Mouse (Mus musculus) embryonic facial prominence, embryonic 13.5 days (tissue): ENCODE results near the gene Dennd4c. TPM values are rescaled to one million over a fixed set of nuclear protein-coding genes. Genes with fewer than 3 reads are reported as not detected.

ENCODE experiments used
- ATAC-seq: fragments of 200-750 bp; cut with Nextera tagmentation; 2 replicates; pipeline ENCODE4 v1.8.0; 2017; ENCODE audit warnings: low read depth; ENCODE audit not compliant: insufficient number of reproducible peaks, insufficient read depth, low FRiP score, low TSS enrichment
- H3K27ac ChIP-seq: fragments of 300-500 bp; sonication (generic); 2 replicates; pipeline ENCODE4 v1.5.1; 2015; ENCODE audit warnings: moderate library complexity, mild to moderate bottlenecking, inconsistent platforms
- H3K27me3 ChIP-seq: fragments of 300-500 bp; sonication (generic); 2 replicates; pipeline ENCODE4 v1.6.1; 2015; ENCODE audit warnings: mild to moderate bottlenecking, inconsistent platforms
- H3K36me3 ChIP-seq: fragments of 300-500 bp; sonication (generic); 2 replicates; pipeline ENCODE4 v1.6.1; 2015; ENCODE audit warnings: mild to moderate bottlenecking, inconsistent platforms
- H3K4me1 ChIP-seq: fragments of 300-500 bp; sonication (generic); 2 replicates; pipeline ENCODE4 v1.6.1; 2015; ENCODE audit warnings: inconsistent platforms
- H3K4me2 ChIP-seq: fragments of 300-500 bp; sonication (generic); 2 replicates; pipeline ENCODE4 v1.6.1; 2015; ENCODE audit warnings: moderate library complexity, mild to moderate bottlenecking, inconsistent platforms
- H3K4me3 ChIP-seq: fragments of 300-500 bp; sonication (generic); 2 replicates; pipeline ENCODE4 v1.5.1; 2015; ENCODE audit warnings: mild to moderate bottlenecking, inconsistent platforms
- H3K9ac ChIP-seq: fragments of 300-500 bp; sonication (generic); 2 replicates; pipeline ENCODE4 v1.6.1; 2015; ENCODE audit warnings: mild to moderate bottlenecking, inconsistent platforms
- H3K9me3 ChIP-seq: fragments of 300-500 bp; sonication (generic); 2 replicates; pipeline ENCODE4 v1.6.1; 2016; ENCODE audit warnings: inconsistent platforms
- WGBS: fragments of 180-500 bp; shearing (Covaris S2); methylation state at CpG from one replicate; pipeline ENCODE4 v1.1.7; 2015; ENCODE audit warnings: mixed read lengths; 5-methylcytosine and 5-hydroxymethylcytosine counted together
- polyA plus RNA-seq: library from polyadenylated mRNA; unstranded; fragments of >200 nt; fragmentation: Nextera tagmentation; extraction: Ambion mirVana; gene quantifications from 2 replicates; pipeline ENCODE4 v1.2.1, GENCODE M21; 2015

The Dennd4c gene
- 7.2 and 8.3 TPM in 2 replicates for polyA plus RNA-seq

DNA sequence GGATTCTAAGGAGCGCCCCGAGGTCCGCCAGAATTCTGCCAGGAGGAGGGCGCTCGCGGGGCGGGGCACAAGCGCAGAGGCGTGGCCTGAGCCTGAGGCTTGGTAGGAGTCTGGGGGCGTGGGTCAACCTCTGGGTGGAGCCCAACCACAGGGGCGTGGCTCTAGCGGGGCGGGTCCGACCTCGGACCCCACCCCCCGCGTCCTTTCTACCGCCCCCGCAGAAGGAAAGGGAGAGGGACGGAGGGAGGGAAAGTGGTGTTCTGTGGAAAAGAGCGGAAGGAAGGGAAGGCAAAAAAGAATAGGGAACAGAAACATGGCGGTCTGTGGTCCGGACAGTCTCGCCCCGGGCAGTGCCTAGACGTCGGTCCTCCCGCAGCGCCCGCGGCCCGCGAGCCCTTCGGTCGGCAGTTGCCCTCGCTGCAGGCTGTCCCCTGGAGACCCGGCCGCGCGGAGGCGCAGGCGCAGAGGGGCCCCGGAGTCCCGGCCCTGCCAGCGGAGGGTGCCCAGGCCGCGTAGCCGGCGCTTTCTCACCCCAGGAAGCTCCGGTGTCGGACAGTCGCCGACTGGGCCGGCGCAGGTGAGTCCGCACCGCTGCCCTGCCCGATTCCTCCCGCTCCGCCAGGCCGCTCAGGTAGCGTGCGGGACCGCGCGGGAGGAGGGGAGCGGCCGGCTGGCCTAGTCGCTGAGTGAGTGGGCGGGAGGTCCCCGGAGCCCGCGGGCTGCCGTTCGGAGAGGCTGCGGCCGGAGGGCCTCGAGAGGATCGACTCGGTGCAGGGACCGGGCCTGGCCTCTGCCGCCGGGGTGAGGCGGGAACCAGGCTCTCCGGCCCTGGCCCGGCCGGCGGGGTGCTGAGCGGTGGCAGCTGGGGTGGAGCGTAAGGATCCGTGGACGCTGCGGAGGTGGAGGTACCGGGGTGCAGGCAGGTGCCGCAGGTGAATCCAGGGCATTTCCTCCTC lies at the start of gene Dennd4c:
Gene Dennd4c, plus strand, starts transcription at position 220 of the 956 bp plus-strand sequence.
- Histone ChIP-seq H3K4me1 (peaks cover 15% of the 10 kb centered on the region), H3K9me3 (no peaks in the 10 kb centered on the region), H3K36me3 (no peaks in the 10 kb centered on the region), H3K9ac (peak within 1 kb of the TSS; percentile 96), H3K4me2 (peak within 1 kb of the TSS; percentile 83), H3K27ac (peak within 1 kb of the TSS; percentile 88), H3K27me3 (no peaks in the 10 kb centered on the region), H3K4me3 (peak within 1 kb of the TSS; percentile 99)
- under 1% methylated on average over 94 of the region's 95 CpGs for WGBS
- ATAC-seq: peak; percentile 95

DNA sequence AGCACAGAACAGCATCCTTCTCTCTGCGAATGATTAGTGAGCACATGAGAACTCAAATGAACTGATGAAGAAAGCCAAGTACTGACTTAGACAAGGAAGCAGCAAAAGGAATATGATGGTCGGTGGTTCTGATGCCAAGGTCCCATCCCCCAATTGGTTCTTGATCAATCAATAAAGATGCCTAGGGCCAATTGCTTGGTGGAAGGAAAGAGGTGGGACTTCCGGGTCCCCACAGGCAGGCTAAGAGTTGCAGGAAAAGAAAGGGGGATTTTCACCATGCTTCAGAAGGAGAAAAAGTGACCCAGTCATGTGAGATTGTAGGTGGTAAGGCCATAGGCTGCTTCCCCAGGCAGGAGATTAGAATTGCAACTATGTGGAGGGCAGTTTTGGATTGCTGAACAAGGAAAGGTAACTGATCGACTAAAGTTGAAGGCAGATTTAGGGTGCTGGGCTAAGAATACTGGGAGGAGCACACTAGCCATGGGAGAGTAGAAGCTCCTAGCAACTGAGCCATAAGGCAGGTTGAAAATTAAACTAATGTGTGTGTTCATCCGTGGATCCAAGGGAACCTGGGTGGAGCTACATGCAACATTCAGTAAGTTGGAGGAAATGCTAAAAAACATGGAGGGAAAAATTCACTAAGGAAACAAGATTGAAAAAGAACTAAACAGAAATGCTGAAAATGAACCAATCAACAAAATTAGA lies 49.0 kb upstream of the Dennd4c start:
- no peak overlapping the region for H3K4me3 ChIP-seq
- ATAC-seq: no peak
- no peak overlapping the region for H3K27ac ChIP-seq
- no peaks in the 10 kb centered on the region for H3K4me1 ChIP-seq
- no peak overlapping the region for H3K9ac ChIP-seq
- WGBS: 77% methylated on average over 5 of the region's 5 CpGs
- no peaks in the 10 kb centered on the region for H3K27me3 ChIP-seq
- H3K9me3 ChIP-seq: no peaks in the 10 kb centered on the region
- no peaks in the 10 kb centered on the region for H3K36me3 ChIP-seq
- no peak overlapping the region for H3K4me2 ChIP-seq

DNA sequence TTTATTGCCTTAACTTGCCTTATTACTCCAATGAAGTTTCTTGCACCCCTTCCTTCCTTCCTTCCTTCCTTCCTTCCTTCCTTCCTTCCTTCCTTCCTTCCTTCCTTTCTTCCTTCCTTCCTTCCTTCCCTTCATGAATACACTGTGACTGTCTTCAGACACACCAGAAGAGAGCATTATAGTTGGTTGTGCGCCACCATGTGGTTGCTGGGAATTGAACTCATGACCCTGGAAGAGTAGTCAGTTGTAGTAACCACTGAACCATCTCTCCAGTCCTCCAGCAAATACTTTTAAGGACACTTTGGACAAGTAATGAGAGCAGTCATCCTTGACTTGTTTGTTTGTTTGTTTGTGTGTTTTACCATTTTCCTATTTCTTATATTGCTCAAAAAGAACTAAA lies 39.6 kb upstream of the Dennd4c start:
- whole genome bisulfite sequencing: 48% methylated on average over 1 of the region's 1 CpGs
- Histone ChIP-seq H3K27ac (no peak overlapping the region), H3K9me3 (no peaks in the 10 kb centered on the region), H3K9ac (no peak overlapping the region), H3K27me3 (no peaks in the 10 kb centered on the region), H3K4me1 (peaks cover 15% of the 10 kb centered on the region), H3K4me3 (no peak overlapping the region), H3K36me3 (no peaks in the 10 kb centered on the region), H3K4me2 (no peak overlapping the region)
- no peak for ATAC-seq

DNA sequence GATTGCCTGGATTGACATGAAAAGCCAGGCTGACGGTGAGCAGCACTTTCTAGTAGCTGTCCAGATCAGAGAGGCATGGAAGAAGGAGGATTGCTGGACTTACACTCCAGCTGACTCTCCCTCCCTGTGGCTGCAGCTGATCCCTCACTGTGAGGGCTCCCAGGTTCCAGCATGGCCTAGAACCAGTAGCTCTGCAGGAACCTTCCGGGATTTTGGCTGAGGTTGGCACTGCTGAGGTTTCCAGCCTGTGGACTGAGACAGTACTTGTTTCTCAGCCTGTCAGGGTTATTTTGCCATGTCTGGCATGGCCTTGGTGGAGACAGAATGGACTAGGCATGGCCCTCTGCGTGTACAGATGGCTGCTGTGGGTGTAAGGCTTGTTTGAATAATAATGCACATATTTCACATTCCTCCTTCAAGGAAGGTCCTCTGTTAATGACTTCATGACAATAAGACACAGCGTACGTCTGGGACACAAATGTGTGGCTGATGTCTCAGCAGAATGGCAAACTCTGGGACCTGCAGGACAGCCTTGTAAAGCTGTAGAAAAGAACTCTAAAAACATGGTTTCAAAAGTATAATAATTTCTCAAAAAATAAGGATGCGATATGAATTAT lies 38.2 kb upstream of the Dennd4c start:
- no peak overlapping the region for H3K4me3 ChIP-seq
- no peak overlapping the region for H3K27ac ChIP-seq
- H3K9me3 ChIP-seq: no peaks in the 10 kb centered on the region
- H3K27me3 ChIP-seq: no peaks in the 10 kb centered on the region
- no peak for ATAC-seq
- no peak overlapping the region for H3K4me2 ChIP-seq
- WGBS: 70% methylated on average over 6 of the region's 6 CpGs
- no peak overlapping the region for H3K9ac ChIP-seq
- peaks cover 15% of the 10 kb centered on the region for H3K4me1 ChIP-seq
- H3K36me3 ChIP-seq: no peaks in the 10 kb centered on the region

DNA sequence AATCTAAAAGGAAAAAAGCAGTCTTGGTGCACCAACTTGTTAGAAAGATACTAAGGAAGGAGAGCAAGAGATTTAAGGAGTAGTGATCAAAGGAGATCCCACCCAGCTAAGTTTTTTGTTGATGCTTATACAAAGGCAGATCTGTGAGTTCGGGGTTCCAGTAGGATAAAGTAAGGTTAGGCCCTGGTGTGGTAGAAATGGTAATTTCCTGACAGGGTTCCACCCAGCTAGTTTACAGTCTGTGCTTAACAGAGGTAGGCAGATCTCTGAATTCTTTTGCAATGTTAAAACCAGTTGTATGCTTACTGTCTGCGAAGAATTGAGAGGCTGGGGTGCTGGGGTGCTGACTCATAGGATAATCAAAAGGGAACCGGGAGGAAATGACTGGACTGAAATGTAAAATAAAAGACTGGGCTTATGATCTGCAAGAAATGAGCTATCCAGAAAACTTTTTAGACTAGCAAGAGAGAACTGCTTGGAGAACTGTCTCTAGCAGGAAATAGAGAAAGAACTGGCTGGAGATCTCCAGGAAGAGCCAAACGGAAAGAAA lies 37.6 kb upstream of the Dennd4c start:
- Histone ChIP-seq H3K27me3 (no peaks in the 10 kb centered on the region), H3K9ac (no peak overlapping the region), H3K27ac (no peak overlapping the region), H3K36me3 (no peaks in the 10 kb centered on the region), H3K4me1 (peaks cover 15% of the 10 kb centered on the region), H3K9me3 (no peaks in the 10 kb centered on the region), H3K4me3 (no peak overlapping the region), H3K4me2 (no peak overlapping the region)
- no peak for ATAC-seq
- WGBS: 63% methylated on average over 4 of the region's 4 CpGs

DNA sequence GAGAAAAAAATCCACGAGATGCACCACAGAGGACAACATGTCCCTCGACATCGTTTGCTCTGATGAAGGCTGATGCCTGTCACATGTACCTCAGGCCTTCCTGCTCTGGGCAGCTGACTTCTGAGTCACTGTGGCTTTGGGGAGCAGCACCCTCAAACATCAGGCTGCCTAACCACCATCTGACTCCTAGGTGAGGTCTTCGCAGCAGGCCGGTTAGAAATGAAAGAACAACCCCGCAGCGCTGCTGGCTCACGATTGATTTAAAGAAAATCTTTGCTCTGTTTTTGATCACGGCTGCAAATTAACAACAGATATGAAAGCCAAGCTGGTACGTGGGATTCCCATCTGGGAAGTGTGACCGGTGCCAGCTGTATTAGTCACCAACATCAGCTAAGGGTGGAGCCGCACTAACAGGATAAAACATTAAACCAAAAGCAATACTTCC lies 35.6 kb upstream of the Dennd4c start:
- Histone ChIP-seq H3K36me3 (no peaks in the 10 kb centered on the region), H3K4me2 (peak overlapping the region; percentile 47), H3K27ac (no peak overlapping the region), H3K4me3 (0 out of 2 replicates have a peak overlapping the region, but pooled peaks have one; percentile 14), H3K4me1 (peaks cover 18% of the 10 kb centered on the region), H3K9me3 (no peaks in the 10 kb centered on the region), H3K9ac (no peak overlapping the region), H3K27me3 (no peaks in the 10 kb centered on the region)
- 38% methylated on average over 12 of the region's 12 CpGs for WGBS
- no peak for ATAC-seq

DNA sequence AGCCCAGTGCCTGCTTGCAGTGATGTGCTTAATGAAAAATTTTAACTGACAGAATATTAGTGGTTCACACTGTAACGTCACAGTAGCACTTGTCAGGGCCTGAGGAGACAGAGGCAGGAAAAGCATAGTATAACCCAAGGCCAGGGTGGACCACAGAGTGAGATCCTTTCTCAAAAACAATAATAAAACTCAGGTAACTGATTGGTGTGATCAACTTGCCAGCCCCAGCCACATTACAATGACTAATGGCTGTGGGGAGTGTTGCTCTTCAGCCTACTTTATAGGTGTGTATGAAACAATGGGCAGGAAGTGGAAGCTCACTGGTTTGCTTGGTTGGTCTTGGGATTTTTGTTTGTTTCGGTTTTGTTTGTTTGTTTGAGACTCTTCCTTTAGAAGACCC lies 34.8 kb upstream of the Dennd4c start:
- Histone ChIP-seq H3K27ac (no peak overlapping the region), H3K4me3 (no peak overlapping the region), H3K9me3 (no peaks in the 10 kb centered on the region), H3K4me2 (no peak overlapping the region), H3K9ac (no peak overlapping the region), H3K27me3 (no peaks in the 10 kb centered on the region), H3K36me3 (no peaks in the 10 kb centered on the region), H3K4me1 (peaks cover 19% of the 10 kb centered on the region)
- ATAC-seq: no peak
- 71% methylated on average over 2 of the region's 2 CpGs for WGBS

DNA sequence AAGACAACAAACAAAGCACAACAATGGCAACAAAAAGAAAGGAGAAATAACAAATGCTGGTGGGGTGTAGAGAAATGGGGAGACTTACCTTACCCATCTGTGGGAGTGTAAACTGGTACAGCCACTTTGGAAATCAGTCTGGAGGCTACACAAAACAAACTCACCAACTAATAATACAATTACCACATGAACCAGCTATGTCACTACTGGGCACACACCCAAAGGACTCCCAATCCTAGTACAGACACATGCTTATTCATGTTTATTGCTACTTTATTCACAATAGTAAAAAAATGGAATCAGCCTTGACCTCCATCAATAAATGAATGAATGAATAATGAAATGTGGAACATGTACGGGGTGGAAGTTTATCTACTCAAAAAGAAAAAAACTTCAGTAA lies 33.0 kb upstream of the Dennd4c start:
- 91% methylated on average over 1 of the region's 1 CpGs for WGBS
- H3K27ac ChIP-seq: no peak overlapping the region
- no peaks in the 10 kb centered on the region for H3K36me3 ChIP-seq
- no peak for ATAC-seq
- H3K4me2 ChIP-seq: no peak overlapping the region
- no peak overlapping the region for H3K9ac ChIP-seq
- H3K4me3 ChIP-seq: no peak overlapping the region
- H3K9me3 ChIP-seq: no peaks in the 10 kb centered on the region
- peaks cover 13% of the 10 kb centered on the region for H3K4me1 ChIP-seq
- no peaks in the 10 kb centered on the region for H3K27me3 ChIP-seq

DNA sequence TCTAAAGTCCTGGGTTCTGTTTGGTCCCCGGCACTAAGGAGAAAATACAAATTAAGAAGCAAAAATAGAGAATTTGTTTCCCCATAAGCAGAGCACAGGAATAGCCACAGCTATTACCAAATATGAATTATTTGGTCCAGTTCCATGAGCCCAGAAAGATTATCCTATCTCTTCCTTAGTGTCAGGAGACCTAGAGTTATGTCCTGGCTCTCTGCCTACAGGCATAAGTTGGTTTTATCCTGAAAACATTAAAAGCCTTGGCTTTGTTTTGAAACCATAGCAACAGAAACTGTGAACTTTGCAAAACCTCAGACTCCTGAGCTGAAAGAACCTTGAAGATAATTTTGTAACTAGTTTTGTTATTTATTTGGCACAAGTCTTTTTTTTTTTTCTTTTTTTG lies 31.2 kb upstream of the Dennd4c start:
- WGBS: 71% methylated on average over 1 of the region's 1 CpGs
- Histone ChIP-seq H3K4me1 (peaks cover 13% of the 10 kb centered on the region), H3K9me3 (no peaks in the 10 kb centered on the region), H3K36me3 (no peaks in the 10 kb centered on the region), H3K4me2 (no peak overlapping the region), H3K4me3 (no peak overlapping the region), H3K27ac (no peak overlapping the region), H3K27me3 (no peaks in the 10 kb centered on the region), H3K9ac (no peak overlapping the region)
- ATAC-seq: no peak

DNA sequence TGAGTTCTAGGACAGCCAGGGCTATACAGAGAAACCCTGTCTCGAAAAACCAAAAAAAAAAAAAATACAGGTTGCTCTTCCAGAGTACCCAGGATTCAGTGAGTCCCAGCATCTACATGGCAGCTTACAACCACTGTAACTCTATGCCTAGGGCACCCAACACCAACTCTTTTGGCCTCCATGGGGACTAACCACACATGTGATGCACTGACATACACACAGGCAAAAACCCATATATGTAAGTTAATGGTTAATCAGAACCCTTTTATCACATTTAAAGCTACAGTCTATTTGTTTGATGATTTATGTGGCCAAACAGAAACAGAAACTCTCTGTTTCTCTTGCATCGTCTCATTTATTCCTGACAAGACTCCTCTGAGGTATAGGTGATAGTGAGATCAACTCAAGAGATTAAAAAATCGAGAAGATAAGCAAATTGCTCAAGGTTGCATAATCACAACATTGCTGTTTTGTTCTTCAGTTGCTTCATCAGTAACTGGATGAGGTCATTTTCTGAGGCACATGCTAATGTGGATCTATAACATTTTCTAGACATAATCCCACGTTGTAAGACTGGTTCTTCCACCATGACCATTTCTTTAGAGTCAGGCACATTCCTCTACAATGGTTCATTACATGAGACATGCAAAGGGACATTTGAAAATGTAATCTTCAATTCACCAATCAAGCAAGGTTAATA lies 29.3 kb upstream of the Dennd4c start:
- H3K4me1 ChIP-seq: peaks cover 4% of the 10 kb centered on the region; the same call in 1 of the 2 replicates
- no peaks in the 10 kb centered on the region for H3K36me3 ChIP-seq
- no peaks in the 10 kb centered on the region for H3K9me3 ChIP-seq
- no peak overlapping the region for H3K4me3 ChIP-seq
- ATAC-seq: no peak
- H3K9ac ChIP-seq: no peak overlapping the region
- H3K27ac ChIP-seq: no peak overlapping the region
- H3K4me2 ChIP-seq: no peak overlapping the region
- 64% methylated on average over 4 of the region's 4 CpGs for WGBS
- no peaks in the 10 kb centered on the region for H3K27me3 ChIP-seq

DNA sequence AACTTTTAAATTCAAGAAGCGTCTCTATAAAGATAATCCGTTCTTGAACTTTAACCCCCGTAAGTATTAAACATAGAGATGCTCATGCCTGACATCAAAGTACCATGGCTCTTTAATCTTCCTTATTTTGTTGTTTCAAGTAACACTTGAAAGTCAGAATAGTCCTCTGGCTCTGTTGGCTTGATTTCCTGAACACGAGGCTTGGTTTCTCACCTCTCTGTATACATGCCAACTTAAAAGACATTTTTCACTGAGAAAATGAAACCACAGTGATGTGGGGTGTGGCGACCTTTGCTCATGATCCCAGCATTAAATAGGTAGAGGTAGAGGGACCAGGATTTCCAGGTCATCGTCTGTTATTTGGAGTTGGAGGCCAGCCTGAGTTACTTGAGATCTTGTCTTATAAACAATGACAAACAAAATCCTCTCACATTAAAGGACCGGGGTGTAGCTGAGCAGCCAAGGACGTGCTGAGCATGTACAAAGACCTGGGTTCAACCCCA lies 26.4 kb upstream of the Dennd4c start:
- no peak for ATAC-seq

More for the DNA sequence above, 26.4 kb upstream of the Dennd4c start:
- Histone ChIP-seq H3K9me3 (no peaks in the 10 kb centered on the region), H3K4me3 (no peak overlapping the region), H3K9ac (no peak overlapping the region), H3K36me3 (no peaks in the 10 kb centered on the region), H3K27me3 (no peaks in the 10 kb centered on the region), H3K4me1 (peaks cover 4% of the 10 kb centered on the region; the same call in 1 of the 2 replicates), H3K27ac (no peak overlapping the region), H3K4me2 (no peak overlapping the region)
- 76% methylated on average over 8 of the region's 8 CpGs for WGBS
